Mouse (Mus musculus) limb, embryonic 10.5 days (tissue): ENCODE results near the gene Sox2. TPM values are rescaled to one million over a fixed set of nuclear protein-coding genes. Genes with fewer than 3 reads are reported as not detected.

ENCODE experiments used
- DNase-seq: peaks from one replicate; pipeline ENCODE4 v3.0.0-alpha.2; 2017; ENCODE audit warnings: low spot score
- H3K27ac ChIP-seq: fragments of 300-500 bp; sonication (generic); 2 replicates; pipeline ENCODE4 v1.5.1; 2016; ENCODE audit warnings: mild to moderate bottlenecking
- H3K27me3 ChIP-seq: fragments of 300-500 bp; sonication (generic); 2 replicates; pipeline ENCODE4 v1.6.1; 2016; ENCODE audit warnings: low read depth, mild to moderate bottlenecking; ENCODE audit not compliant: poor library complexity, severe bottlenecking
- H3K36me3 ChIP-seq: fragments of 300-500 bp; sonication (generic); 2 replicates; pipeline ENCODE4 v1.6.1; 2016; ENCODE audit warnings: mild to moderate bottlenecking, moderate library complexity
- H3K4me1 ChIP-seq: fragments of 300-500 bp; sonication (generic); 2 replicates; pipeline ENCODE4 v1.6.1; 2016
- H3K4me3 ChIP-seq: fragments of 300-500 bp; sonication (generic); 2 replicates; pipeline ENCODE4 v1.5.1; 2016; ENCODE audit warnings: mild to moderate bottlenecking, moderate library complexity
- H3K9me3 ChIP-seq: fragments of 300-500 bp; sonication (generic); replicated peaks from 2 replicates; pipeline ENCODE4 v1.6.1; 2016; ENCODE audit warnings: mild to moderate bottlenecking
- WGBS: fragments of 180-500 bp; shearing (Covaris S2); methylation state at CpG from one replicate; pipeline ENCODE4 v1.1.7; 2016; 5-methylcytosine and 5-hydroxymethylcytosine counted together
- polyA plus RNA-seq: library from polyadenylated mRNA; unstranded; fragments of >200 nt; fragmentation: Nextera tagmentation; extraction: Ambion mirVana; gene quantifications from 2 replicates; pipeline ENCODE4 v1.2.1, GENCODE M21; 2016

The Sox2 gene
- 0.09 and 0.20 TPM in 2 replicates for polyA plus RNA-seq

DNA sequence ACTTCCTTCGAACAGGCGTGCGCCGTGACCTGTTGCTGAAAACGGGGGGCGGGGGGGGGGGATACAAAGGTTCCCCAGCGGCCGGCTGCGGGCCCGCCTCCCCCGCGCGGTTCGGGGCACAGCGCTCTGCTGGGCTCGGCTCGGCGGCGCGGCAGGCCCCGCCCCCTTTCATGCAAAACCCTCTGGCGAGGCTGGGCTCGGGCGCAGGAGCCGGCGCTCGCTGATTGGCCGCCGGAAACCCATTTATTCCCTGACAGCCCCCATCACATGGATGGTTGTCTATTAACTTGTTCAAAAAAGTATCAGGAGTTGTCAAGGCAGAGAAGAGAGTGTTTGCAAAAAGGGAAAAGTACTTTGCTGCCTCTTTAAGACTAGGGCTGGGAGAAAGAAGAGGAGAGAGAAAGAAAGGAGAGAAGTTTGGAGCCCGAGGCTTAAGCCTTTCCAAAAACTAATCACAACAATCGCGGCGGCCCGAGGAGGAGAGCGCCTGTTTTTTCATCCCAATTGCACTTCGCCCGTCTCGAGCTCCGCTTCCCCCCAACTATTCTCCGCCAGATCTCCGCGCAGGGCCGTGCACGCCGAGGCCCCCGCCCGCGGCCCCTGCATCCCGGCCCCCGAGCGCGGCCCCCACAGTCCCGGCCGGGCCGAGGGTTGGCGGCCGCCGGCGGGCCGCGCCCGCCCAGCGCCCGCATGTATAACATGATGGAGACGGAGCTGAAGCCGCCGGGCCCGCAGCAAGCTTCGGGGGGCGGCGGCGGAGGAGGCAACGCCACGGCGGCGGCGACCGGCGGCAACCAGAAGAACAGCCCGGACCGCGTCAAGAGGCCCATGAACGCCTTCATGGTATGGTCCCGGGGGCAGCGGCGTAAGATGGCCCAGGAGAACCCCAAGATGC is at the start of gene Sox2:
Sox2 (plus strand) TSS at position 680 of the 895 bp plus-strand sequence.
- Histone ChIP-seq H3K9me3 (no peaks in the 10 kb centered on the region), H3K4me3 (peak within 1 kb of the TSS; percentile 52), H3K27ac (peak within 1 kb of the TSS; percentile 27; the same call in 1 of the 2 replicates), H3K36me3 (no peaks in the 10 kb centered on the region), H3K27me3 (peaks cover 99% of the 10 kb centered on the region), H3K4me1 (peaks cover 31% of the 10 kb centered on the region)
- under 1% methylated on average over 86 of the region's 86 CpGs for WGBS
- peak; percentile 87 for DNase-seq

DNA sequence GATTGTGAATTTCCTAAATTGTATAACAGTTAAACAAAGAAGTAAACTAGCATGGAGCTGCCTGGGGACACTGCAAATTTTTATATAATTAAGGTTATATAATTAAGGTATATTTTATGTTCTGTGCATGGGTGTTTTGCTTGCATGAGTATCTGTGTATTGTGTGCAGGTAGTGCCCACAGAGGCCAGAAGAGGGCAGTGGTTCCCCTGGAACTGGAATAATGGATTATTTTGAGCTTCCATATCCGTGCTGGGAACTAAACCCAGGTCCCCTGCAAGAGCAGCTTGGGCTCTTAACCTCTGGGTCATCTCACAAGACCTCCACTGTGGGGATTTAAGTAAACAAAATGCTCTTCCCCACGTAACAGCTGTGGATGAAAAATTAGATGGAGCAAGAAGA is 49.1 kb upstream of the Sox2 start:
- DNase-seq, result no peak
- no peaks in the 10 kb centered on the region for H3K4me1 ChIP-seq
- H3K4me3 ChIP-seq, result no peak overlapping the region
- WGBS, result 88% methylated on average over 2 of the region's 2 CpGs
- H3K9me3 ChIP-seq, result no peaks in the 10 kb centered on the region
- no peaks in the 10 kb centered on the region for H3K27me3 ChIP-seq
- H3K27ac ChIP-seq, result no peak overlapping the region
- H3K36me3 ChIP-seq, result no peaks in the 10 kb centered on the region

DNA sequence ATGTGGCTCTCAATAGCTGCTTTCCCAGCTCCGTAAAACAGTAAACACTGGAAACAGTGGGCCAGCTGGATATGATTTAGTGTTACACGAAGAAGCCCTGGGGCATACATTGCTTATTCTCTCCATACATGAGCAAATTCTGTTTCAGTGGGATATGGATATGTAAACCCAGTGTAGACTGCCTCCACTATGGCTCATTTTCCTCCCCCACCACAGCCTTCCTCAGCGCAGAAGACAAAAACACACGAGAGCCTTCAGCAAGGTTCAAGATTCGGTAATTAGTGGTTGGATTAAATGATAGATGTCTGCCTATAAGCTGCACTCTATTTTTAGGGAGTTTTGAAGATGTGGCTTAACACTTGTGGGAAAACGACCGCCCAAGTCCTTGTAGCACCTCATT is 36.1 kb upstream of the Sox2 start:
- Histone ChIP-seq H3K36me3 (no peaks in the 10 kb centered on the region), H3K27ac (no peak overlapping the region), H3K4me3 (no peak overlapping the region), H3K9me3 (no peaks in the 10 kb centered on the region), H3K4me1 (0 out of 2 replicates have a peak, but pooled peaks cover 3% of the 10 kb centered on the region), H3K27me3 (no peaks in the 10 kb centered on the region)
- WGBS, result 92% methylated on average over 7 of the region's 7 CpGs
- DNase-seq, result no peak

DNA sequence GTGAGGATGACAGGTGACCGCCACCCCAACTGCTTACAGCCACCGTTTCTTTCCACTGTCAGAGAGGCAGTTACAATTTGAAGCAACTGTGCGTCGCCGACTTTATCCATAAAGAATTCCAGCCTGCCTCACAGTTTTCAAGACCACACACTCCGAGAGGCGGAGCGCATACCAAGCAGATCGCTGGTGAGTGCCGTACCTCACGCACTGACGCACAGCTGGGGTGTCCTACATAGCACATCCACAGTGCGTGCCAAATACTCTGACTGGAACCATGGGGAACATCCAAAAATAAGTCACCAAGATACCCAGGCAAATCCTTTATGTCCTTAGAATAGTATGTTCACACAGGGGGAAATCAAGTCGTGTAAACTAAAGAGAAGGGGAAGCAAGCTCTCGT is 34.7 kb upstream of the Sox2 start:
- no peak overlapping the region for H3K27ac ChIP-seq
- WGBS, result 79% methylated on average over 15 of the region's 15 CpGs
- H3K4me1 ChIP-seq, result no peaks in the 10 kb centered on the region

DNA sequence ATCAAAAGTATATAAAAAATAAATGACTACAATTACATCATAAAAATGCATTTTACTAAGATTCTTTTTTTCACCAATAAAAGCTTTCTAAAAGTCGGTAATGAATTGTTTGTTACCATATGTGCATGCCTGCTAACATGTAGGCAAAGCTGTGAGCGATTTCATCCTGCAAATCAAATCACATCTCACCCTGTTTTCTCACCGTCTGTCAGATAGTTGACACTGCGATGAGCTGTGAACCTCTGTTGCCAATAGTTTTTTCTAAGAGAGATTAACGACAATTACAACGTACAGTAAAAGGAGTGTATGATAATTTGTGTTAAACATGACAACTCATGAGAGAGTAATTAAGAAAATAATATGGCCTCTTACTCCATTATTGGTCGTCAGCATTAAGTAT is 31.3 kb upstream of the Sox2 start:
- WGBS, result 86% methylated on average over 7 of the region's 7 CpGs
- no peaks in the 10 kb centered on the region for H3K27me3 ChIP-seq
- no peak overlapping the region for H3K4me3 ChIP-seq
- H3K27ac ChIP-seq, result no peak overlapping the region
- no peaks in the 10 kb centered on the region for H3K36me3 ChIP-seq
- DNase-seq, result no peak
- H3K9me3 ChIP-seq, result no peaks in the 10 kb centered on the region
- no peaks in the 10 kb centered on the region for H3K4me1 ChIP-seq

More for the DNA sequence above, 34.7 kb upstream of the Sox2 start:
- no peaks in the 10 kb centered on the region for H3K27me3 ChIP-seq
- H3K9me3 ChIP-seq, result no peaks in the 10 kb centered on the region
- no peak for DNase-seq
- no peaks in the 10 kb centered on the region for H3K36me3 ChIP-seq
- no peak overlapping the region for H3K4me3 ChIP-seq

DNA sequence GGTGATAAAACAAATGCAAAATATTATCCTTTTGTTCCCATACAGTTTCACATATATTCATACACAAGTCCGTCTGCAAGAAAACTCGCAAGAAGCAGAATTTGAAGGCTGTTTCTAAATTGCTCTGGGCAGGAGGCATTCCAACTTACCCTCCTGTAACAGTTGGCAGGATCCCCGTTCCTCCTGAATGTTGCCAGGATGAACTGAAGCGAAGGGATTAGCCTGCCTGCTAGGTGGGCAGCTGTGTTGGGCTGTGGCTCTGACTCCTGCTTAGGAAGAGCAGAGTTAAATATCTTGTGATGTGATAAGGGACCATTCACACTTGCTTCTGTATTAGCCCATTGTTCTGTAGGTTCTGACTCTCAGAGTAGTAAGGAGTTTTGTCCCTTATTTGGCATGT is 30.1 kb upstream of the Sox2 start:
- no peak for DNase-seq
- H3K4me3 ChIP-seq, result no peak overlapping the region
- H3K27ac ChIP-seq, result no peak overlapping the region
- WGBS, result 77% methylated on average over 4 of the region's 4 CpGs
- no peaks in the 10 kb centered on the region for H3K36me3 ChIP-seq
- H3K9me3 ChIP-seq, result no peaks in the 10 kb centered on the region
- H3K4me1 ChIP-seq, result no peaks in the 10 kb centered on the region
- H3K27me3 ChIP-seq, result no peaks in the 10 kb centered on the region

DNA sequence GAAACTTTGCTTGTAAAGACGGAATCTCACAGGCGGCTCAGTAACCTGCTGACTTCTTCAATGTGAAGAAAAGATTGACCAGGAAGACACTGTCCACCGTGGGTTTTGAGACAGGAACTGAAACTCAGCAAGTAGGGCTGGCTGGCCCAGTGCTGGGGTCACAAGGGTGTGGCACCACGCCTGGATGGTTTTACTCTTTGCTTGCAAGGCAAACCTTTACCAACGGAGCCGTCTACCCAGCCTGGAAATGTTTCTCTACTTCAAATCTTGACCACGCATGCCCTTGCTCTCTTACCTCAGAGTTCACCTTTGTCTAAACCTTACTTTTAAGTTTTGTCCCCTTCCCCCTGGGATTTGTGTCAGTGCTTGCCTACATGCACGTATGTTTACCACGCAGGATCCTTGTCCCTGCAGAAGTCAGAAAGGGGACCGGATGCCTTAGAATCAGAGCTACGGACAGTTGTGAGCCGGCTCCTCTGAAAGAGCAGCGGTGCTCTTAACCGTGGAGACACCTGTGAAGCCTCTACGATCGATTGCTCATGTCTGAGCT is 25.4 kb upstream of the Sox2 start:
- Histone ChIP-seq H3K27me3 (no peaks in the 10 kb centered on the region), H3K27ac (no peak overlapping the region), H3K4me1 (no peaks in the 10 kb centered on the region), H3K4me3 (no peak overlapping the region), H3K9me3 (no peaks in the 10 kb centered on the region), H3K36me3 (no peaks in the 10 kb centered on the region)
- WGBS, result 92% methylated on average over 16 of the region's 16 CpGs
- no peak for DNase-seq

DNA sequence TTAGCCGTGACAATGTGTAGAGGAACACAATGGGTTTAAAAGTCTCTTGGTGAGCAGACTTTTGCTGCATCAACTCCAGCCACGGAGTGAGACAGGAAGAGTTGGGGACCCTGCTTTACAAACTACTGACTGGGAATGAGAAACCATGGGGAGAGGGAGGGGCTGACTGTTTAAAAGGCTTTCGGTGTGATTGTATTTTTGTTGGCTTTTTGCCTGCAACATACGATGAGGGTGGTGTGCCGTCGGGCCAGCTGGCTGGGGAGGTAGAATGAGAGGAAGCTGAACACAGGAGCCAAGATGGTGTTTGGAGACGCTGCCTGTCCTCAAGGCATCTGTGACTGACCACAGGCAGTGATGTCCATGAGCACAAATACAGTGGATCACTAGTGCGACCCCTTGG is 23.7 kb upstream of the Sox2 start:
- Histone ChIP-seq H3K4me3 (no peak overlapping the region), H3K9me3 (no peaks in the 10 kb centered on the region), H3K27ac (no peak overlapping the region), H3K36me3 (no peaks in the 10 kb centered on the region), H3K4me1 (no peaks in the 10 kb centered on the region), H3K27me3 (peaks cover 5% of the 10 kb centered on the region; the same call in 1 of the 2 replicates)
- WGBS, result 90% methylated on average over 8 of the region's 8 CpGs
- DNase-seq, result no peak

DNA sequence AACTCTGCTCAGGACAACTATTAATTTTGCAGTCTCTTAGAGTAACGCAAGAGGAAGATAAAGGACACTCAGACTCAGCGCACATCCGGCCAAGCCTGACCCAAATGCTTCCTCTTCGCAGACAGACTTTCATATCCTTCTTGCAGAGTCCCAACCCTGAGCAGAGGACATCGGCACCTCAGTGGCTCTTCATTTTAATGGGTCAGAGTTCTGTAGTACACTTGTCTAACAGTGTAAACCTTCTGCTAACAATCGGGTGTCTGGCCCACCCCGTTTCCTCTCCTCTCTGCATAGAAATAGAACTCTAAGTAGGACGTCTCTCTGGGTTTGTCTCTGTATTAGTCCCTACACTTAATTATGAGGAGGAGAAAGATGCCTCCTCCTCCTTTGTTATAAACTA is 20.2 kb upstream of the Sox2 start:
- WGBS, result 85% methylated on average over 8 of the region's 8 CpGs
- Histone ChIP-seq H3K27ac (no peak overlapping the region), H3K9me3 (no peaks in the 10 kb centered on the region), H3K4me3 (no peak overlapping the region), H3K36me3 (no peaks in the 10 kb centered on the region), H3K27me3 (peaks cover 27% of the 10 kb centered on the region), H3K4me1 (no peaks in the 10 kb centered on the region)
- DNase-seq, result no peak

DNA sequence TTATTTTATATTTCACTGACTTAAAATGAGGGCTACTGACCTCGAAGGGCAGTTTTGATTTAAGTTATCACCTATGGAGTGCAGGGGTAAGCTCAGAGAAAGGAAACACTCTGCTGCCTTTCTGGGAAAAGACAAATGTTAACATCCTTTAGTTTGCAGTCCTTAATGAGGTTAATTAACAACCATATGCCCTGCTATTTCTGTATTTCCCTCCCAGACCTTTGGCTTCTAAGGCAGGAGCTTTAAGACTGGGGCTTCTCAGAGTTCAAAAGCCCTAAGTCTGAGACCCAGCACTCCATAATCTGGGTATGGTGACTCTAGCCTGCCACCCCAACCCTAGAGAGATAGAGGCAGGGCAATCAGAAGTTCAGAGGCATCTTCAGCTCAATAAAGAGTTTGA is 19.5 kb upstream of the Sox2 start:
- 74% methylated on average over 1 of the region's 1 CpGs for WGBS
- H3K36me3 ChIP-seq, result no peaks in the 10 kb centered on the region
- H3K4me3 ChIP-seq, result no peak overlapping the region
- H3K9me3 ChIP-seq, result no peaks in the 10 kb centered on the region
- H3K27me3 ChIP-seq, result peaks cover 34% of the 10 kb centered on the region
- no peaks in the 10 kb centered on the region for H3K4me1 ChIP-seq
- DNase-seq, result no peak
- H3K27ac ChIP-seq, result no peak overlapping the region

DNA sequence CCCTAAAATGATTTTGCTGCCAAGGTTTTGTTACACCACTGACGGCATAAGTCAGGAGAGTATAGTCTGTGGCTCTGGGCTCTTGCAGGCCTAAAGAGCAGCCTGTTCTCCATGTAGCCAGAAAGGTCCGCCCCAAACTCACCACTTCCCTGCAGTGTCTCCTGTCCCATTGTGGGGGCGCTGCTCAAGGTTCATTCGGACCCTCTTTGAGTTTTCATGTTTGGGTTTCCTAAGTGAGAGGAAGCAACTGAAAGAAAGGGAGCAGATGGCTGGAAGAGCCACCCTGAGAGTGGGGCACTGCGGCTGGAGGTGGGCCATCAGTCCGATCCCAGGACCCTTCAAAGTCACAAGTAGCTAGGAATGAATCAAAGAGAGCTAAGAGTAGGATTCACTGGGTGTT is 13.2 kb upstream of the Sox2 start:
- Histone ChIP-seq H3K9me3 (no peaks in the 10 kb centered on the region), H3K4me1 (peaks cover 7% of the 10 kb centered on the region; the same call in 1 of the 2 replicates), H3K36me3 (no peaks in the 10 kb centered on the region), H3K4me3 (no peak overlapping the region), H3K27ac (no peak overlapping the region), H3K27me3 (peaks cover 87% of the 10 kb centered on the region)
- WGBS, result 53% methylated on average over 6 of the region's 6 CpGs
- no peak for DNase-seq

DNA sequence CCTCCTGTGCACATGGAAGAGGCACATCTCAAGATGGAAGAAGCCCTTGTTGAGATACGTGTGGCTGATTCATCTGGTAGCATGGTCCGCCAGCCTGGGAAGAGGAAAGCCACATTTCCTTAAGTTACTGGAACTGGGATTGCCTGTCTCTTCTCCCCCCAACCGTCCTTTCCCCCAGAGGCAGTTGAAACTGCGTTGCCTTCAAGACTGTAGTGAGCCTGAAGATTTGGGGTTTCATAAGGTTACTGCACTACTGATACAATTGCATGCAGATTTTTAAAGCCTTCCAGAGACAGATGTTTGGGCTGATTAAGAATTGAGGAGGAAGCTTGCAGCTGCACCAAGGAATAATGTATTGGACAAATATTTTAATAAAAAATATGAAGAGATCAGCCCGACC is 12.7 kb upstream of the Sox2 start:
- no peak for DNase-seq
- no peaks in the 10 kb centered on the region for H3K36me3 ChIP-seq
- H3K27ac ChIP-seq, result no peak overlapping the region
- peaks cover 87% of the 10 kb centered on the region for H3K27me3 ChIP-seq
- H3K4me1 ChIP-seq, result peaks cover 12% of the 10 kb centered on the region
- H3K9me3 ChIP-seq, result no peaks in the 10 kb centered on the region
- no peak overlapping the region for H3K4me3 ChIP-seq
- WGBS, result 45% methylated on average over 5 of the region's 5 CpGs

DNA sequence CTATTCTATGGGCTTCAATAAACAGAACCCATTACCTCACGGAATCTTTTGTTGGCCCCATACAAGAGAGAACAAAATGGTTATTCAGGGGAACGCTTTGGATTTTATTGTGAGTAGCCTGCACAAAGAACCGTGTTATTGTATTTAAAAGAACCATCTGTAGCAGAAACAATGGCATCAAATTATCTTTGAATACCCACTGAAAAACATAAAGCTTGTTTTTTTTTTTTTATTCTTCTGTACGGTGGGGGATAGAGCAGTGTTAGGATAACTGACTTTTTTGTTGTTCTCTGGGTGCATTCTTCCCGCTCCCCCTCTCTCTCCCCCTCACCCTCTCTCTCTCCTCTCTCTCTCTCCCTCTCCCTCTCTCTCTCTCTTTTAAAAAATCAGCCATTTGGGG is 12.3 kb upstream of the Sox2 start:
- peaks cover 13% of the 10 kb centered on the region for H3K4me1 ChIP-seq

More for the DNA sequence above, 12.3 kb upstream of the Sox2 start:
- no peak overlapping the region for H3K27ac ChIP-seq
- peaks cover 87% of the 10 kb centered on the region for H3K27me3 ChIP-seq
- H3K9me3 ChIP-seq, result no peaks in the 10 kb centered on the region
- 41% methylated on average over 5 of the region's 5 CpGs for WGBS
- H3K4me3 ChIP-seq, result no peak overlapping the region
- no peaks in the 10 kb centered on the region for H3K36me3 ChIP-seq
- DNase-seq, result no peak
